Mouse (Mus musculus): ENCODE measurements around the gene Lypd5. TPM values are rescaled to one million over a fixed set of nuclear protein-coding genes. Genes with fewer than 3 reads are reported as not detected.
"Not testable (repeated sequence)": the region's sequence is repeated elsewhere in the genome, so short reads cannot be mapped to it uniquely, and the experiment has no call there.

The Lypd5 gene
- polyA plus RNA-seq, 1 experiment from 2014 or later = not detected

- WGBS = 82% methylated on average over 11 of the region's 11 CpGs
Measured at GRCm38 (mm10) chr7:24396832-24397231, 47.8 kb downstream of the Lypd5 start.

GRCm38 (mm10) chr7:24398364-24398913 is 49.4 kb downstream of the Lypd5 start:
- Histone ChIP-seq H3K27me3 (ENCODE audit: control insufficient read depth, insufficient read depth, low read length) (no peaks in the 10 kb centered on the region), H3K4me3 (ENCODE audit: low read depth, low read length) (no peak overlapping the region), H3K4me2 (ENCODE audit: low read depth) (no peak overlapping the region), H3K9me3 (ENCODE audit: control insufficient read depth, low read length) (no peaks in the 10 kb centered on the region; the same call in 1 of the 2 replicates), H3K36me3 (ENCODE audit: control insufficient read depth, insufficient read depth, low read length) (peaks cover 3% of the 10 kb centered on the region; the same call in 1 of the 2 replicates), H3K27ac (ENCODE audit: low read depth, low read length) (no peak overlapping the region), H3K4me1 (ENCODE audit: control insufficient read depth, insufficient read depth, low read length) (no peaks in the 10 kb centered on the region), H3K9ac (ENCODE audit: low read length) (no peak overlapping the region)
- ATAC-seq (ENCODE audit: insufficient read depth, low FRiP score, low TSS enrichment) (no peak), DNase-seq (ENCODE audit: low spot score) (no peak)
- 95% methylated on average over 8 of the region's 8 CpGs for WGBS

More at GRCm38 (mm10) chr7:24396832-24397231, 47.8 kb downstream of the Lypd5 start:
- Histone ChIP-seq H3K4me1 (ENCODE audit: control insufficient read depth, insufficient read depth, low read length) (no peaks in the 10 kb centered on the region), H3K9me3 (ENCODE audit: control insufficient read depth, low read length) (no peaks in the 10 kb centered on the region), H3K27ac (ENCODE audit: low read depth, low read length) (no peak overlapping the region), H3K36me3 (ENCODE audit: control insufficient read depth, insufficient read depth, low read length) (no peaks in the 10 kb centered on the region), H3K4me2 (ENCODE audit: low read depth) (no peak overlapping the region), H3K9ac (ENCODE audit: low read length) (no peak overlapping the region), H3K27me3 (ENCODE audit: control insufficient read depth, insufficient read depth, low read length) (no peaks in the 10 kb centered on the region), H3K4me3 (ENCODE audit: low read depth, low read length) (no peak overlapping the region)
- DNase-seq (ENCODE audit: low spot score) (no peak), ATAC-seq (ENCODE audit: insufficient read depth, low FRiP score, low TSS enrichment) (no peak)

DNA sequence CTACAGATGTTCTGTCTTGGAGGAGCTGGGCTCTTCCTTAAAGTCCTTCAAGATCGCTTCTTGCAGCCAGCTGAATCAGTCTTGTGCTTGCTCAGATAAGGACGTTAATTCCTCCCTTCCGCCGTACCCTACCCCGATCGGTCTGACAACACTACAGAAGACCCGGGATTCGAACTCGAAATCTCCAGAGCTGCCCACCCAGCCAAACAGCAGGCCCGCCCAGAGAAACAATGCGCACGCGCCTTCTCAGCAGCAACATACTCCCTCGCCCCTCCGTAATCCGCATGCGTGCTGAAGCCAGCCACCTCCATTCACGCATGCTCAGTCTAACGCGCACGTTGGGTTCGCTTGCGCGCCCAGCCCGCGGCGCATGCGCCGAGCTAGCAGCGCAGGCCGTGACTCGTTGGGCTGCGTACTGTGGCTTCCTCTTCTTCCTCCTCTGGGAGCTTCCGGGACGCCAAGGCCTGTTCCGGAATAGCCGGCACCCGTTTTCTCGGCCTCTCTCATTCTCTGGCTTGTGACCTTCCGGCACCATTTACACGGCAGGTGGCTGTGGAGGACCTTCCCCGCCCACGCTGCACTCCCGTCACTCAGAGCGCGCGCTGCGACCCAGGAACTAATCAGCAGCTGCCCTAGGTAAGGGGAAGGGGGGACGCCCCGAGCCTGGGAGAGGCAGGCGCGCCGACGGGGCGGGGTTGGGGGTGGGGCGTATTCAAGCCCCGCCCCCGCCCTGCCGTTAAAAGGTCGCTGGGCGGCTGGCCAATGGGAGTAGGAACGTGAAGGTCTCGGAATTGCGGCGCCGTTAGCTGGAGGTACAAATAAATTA is 50.5 kb downstream of the Lypd5 start, which contains the start of gene Smg9:
Gene Smg9 (plus strand): TSS at position 364 of the 826 bp plus-strand sequence.
- no peaks in the 10 kb centered on the region for H3K4me1 ChIP-seq (ENCODE audit: control insufficient read depth, insufficient read depth, low read length)
- ATAC-seq (ENCODE audit: insufficient read depth, low FRiP score, low TSS enrichment) = peak; percentile 92
- 2% methylated on average over 66 of the region's 66 CpGs for WGBS
- peak within 1 kb of the TSS; percentile 91 for H3K27ac ChIP-seq (ENCODE audit: low read depth, low read length)
- H3K9ac ChIP-seq (ENCODE audit: low read length) = peak within 1 kb of the TSS; percentile 75
- peak; percentile 98 for DNase-seq (ENCODE audit: low spot score)
- H3K4me3 ChIP-seq (ENCODE audit: low read depth, low read length) = peak within 1 kb of the TSS; percentile 61
- H3K27me3 ChIP-seq (ENCODE audit: control insufficient read depth, insufficient read depth, low read length) = no peaks in the 10 kb centered on the region
- peak within 1 kb of the TSS; percentile 58 for H3K4me2 ChIP-seq (ENCODE audit: low read depth)
- peaks cover 4% of the 10 kb centered on the region; the same call in 1 of the 2 replicates for H3K36me3 ChIP-seq (ENCODE audit: control insufficient read depth, insufficient read depth, low read length)
- no peaks in the 10 kb centered on the region; the same call in 1 of the 2 replicates for H3K9me3 ChIP-seq (ENCODE audit: control insufficient read depth, low read length)

DNA sequence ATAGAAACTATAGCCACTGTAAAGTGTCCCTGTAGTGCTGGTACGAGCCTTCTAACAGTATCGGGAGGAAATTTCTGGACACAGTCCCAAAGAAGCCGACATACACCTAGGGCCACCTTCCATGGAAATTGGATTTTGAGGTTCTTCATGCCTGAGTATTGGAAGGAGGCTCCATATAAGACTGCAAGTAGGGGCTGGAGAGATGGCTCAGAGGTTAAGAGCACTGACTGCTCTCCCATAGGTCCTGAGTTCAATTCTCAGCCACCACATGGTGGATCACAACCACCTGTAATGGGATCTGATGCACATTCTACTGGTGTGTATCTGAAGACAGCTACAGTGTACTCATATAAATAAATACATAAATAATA is 51.1 kb downstream of the Lypd5 start:
- Histone ChIP-seq H3K9me3 (ENCODE audit: control insufficient read depth, low read length) (no peaks in the 10 kb centered on the region; the same call in 1 of the 2 replicates), H3K36me3 (ENCODE audit: control insufficient read depth, insufficient read depth, low read length) (peaks cover 4% of the 10 kb centered on the region; the same call in 1 of the 2 replicates), H3K9ac (ENCODE audit: low read length) (peak overlapping the region; percentile 75), H3K4me3 (ENCODE audit: low read depth, low read length) (peak overlapping the region; percentile 61), H3K4me1 (ENCODE audit: control insufficient read depth, insufficient read depth, low read length) (no peaks in the 10 kb centered on the region), H3K4me2 (ENCODE audit: low read depth) (peak overlapping the region; percentile 58), H3K27ac (ENCODE audit: low read depth, low read length) (peak overlapping the region; percentile 91), H3K27me3 (ENCODE audit: control insufficient read depth, insufficient read depth, low read length) (no peaks in the 10 kb centered on the region)
- ATAC-seq (ENCODE audit: insufficient read depth, low FRiP score, low TSS enrichment) (no peak; the same call in 1 of the 2 replicates), DNase-seq (ENCODE audit: low spot score) (no peak)
- 23% methylated on average over 3 of the region's 3 CpGs for WGBS

- not testable (repeated sequence) for H3K4me3 ChIP-seq (ENCODE audit: low read depth, low read length); DNase-seq (ENCODE audit: low spot score); H3K27me3 ChIP-seq (ENCODE audit: control insufficient read depth, insufficient read depth, low read length); H3K27ac ChIP-seq (ENCODE audit: low read depth, low read length); H3K4me1 ChIP-seq (ENCODE audit: control insufficient read depth, insufficient read depth, low read length); H3K9ac ChIP-seq (ENCODE audit: low read length); ATAC-seq (ENCODE audit: insufficient read depth, low FRiP score, low TSS enrichment); H3K9me3 ChIP-seq (ENCODE audit: control insufficient read depth, low read length); H3K36me3 ChIP-seq (ENCODE audit: control insufficient read depth, insufficient read depth, low read length)
- peak overlapping the region; percentile 58 for H3K4me2 ChIP-seq (ENCODE audit: low read depth)
- 94% methylated on average over 4 of the region's 4 CpGs for WGBS
Measured at GRCm38 (mm10) chr7:24400489-24400888, 51.5 kb downstream of the Lypd5 start.

- no peaks in the 10 kb centered on the region; the same call in 1 of the 2 replicates for H3K9me3 ChIP-seq (ENCODE audit: control insufficient read depth, low read length)
- H3K4me2 ChIP-seq (ENCODE audit: low read depth) = no peak overlapping the region
- H3K9ac ChIP-seq (ENCODE audit: low read length) = no peak overlapping the region
- ATAC-seq (ENCODE audit: insufficient read depth, low FRiP score, low TSS enrichment) (no peak), DNase-seq (ENCODE audit: low spot score) (no peak)
- H3K27me3 ChIP-seq (ENCODE audit: control insufficient read depth, insufficient read depth, low read length) = no peaks in the 10 kb centered on the region
- H3K4me1 ChIP-seq (ENCODE audit: control insufficient read depth, insufficient read depth, low read length) = no peaks in the 10 kb centered on the region
- H3K27ac ChIP-seq (ENCODE audit: low read depth, low read length) = no peak overlapping the region
- no peak overlapping the region for H3K4me3 ChIP-seq (ENCODE audit: low read depth, low read length)
- 97% methylated on average over 9 of the region's 9 CpGs for WGBS
- peaks cover 7% of the 10 kb centered on the region for H3K36me3 ChIP-seq (ENCODE audit: control insufficient read depth, insufficient read depth, low read length)
Measured at GRCm38 (mm10) chr7:24402851-24403250, 53.9 kb downstream of the Lypd5 start.

Small RNA genes within 50 kb of the gene (microRNA-seq; reads per million reads assigned to microRNA genes)
- gene Gm27592 = not detected

Other genes starting within 250 kb of the Lypd5 start
- 3.6 and 4.4 TPM in 2 replicates for gene Zfp112, start 236.9 kb upstream of the Lypd5 start, polyA plus RNA-seq (2014; fragmentation: Nextera tagmentation; extraction: Ambion mirVana)
- 16.9 and 20.8 TPM in 2 replicates for gene Zfp235, start 215.0 kb upstream of the Lypd5 start, polyA plus RNA-seq (2014; fragmentation: Nextera tagmentation; extraction: Ambion mirVana)
- gene Zfp114, start 174.1 kb upstream of the Lypd5 start, polyA plus RNA-seq (2014; fragmentation: Nextera tagmentation; extraction: Ambion mirVana) = 3.8 and 4.3 TPM in 2 replicates
- gene Zfp111, start 137.8 kb upstream of the Lypd5 start, polyA plus RNA-seq (2014; fragmentation: Nextera tagmentation; extraction: Ambion mirVana) = 11.1 and 12.4 TPM in 2 replicates
- gene Zfp109, start 111.6 kb upstream of the Lypd5 start, polyA plus RNA-seq (2014; fragmentation: Nextera tagmentation; extraction: Ambion mirVana) = 4.8 and 5.5 TPM in 2 replicates
- 3.4 and 3.7 TPM in 2 replicates for gene Zfp108, start 94.4 kb upstream of the Lypd5 start, polyA plus RNA-seq (2014; fragmentation: Nextera tagmentation; extraction: Ambion mirVana)
- gene Zfp93, start 78.8 kb upstream of the Lypd5 start, polyA plus RNA-seq (2014; fragmentation: Nextera tagmentation; extraction: Ambion mirVana) = 8.1 and 9.2 TPM in 2 replicates
- 34.4 and 40.9 TPM in 2 replicates for gene Zfp61, start 48.0 kb upstream of the Lypd5 start, polyA plus RNA-seq (2014; fragmentation: Nextera tagmentation; extraction: Ambion mirVana)
- gene Zfp94, start 32.5 kb upstream of the Lypd5 start, polyA plus RNA-seq (2014; fragmentation: Nextera tagmentation; extraction: Ambion mirVana) = 12.2 and 16.5 TPM in 2 replicates
- gene Tescl, start 15.3 kb upstream of the Lypd5 start, polyA plus RNA-seq (2014; fragmentation: Nextera tagmentation; extraction: Ambion mirVana) = not detected in 2 replicates
- gene Kcnn4, start 21.1 kb downstream of the Lypd5 start, polyA plus RNA-seq (2014; fragmentation: Nextera tagmentation; extraction: Ambion mirVana) = 2.4 and 3.8 TPM in 2 replicates
- gene Smg9, start 50.4 kb downstream of the Lypd5 start, polyA plus RNA-seq (2014; fragmentation: Nextera tagmentation; extraction: Ambion mirVana) = 21.8 and 27.3 TPM in 2 replicates
- gene Irgc1, start 103.1 kb downstream of the Lypd5 start, polyA plus RNA-seq (2014; fragmentation: Nextera tagmentation; extraction: Ambion mirVana) = not detected in 2 replicates
- gene Plaur, start 113.3 kb downstream of the Lypd5 start, polyA plus RNA-seq (2014; fragmentation: Nextera tagmentation; extraction: Ambion mirVana) = 1.5 and 2.2 TPM in 2 replicates
- 6.9 and 8.1 TPM in 2 replicates for gene Cadm4, start 132.8 kb downstream of the Lypd5 start, polyA plus RNA-seq (2014; fragmentation: Nextera tagmentation; extraction: Ambion mirVana)
- gene Zfp428, start 157.8 kb downstream of the Lypd5 start, polyA plus RNA-seq (2014; fragmentation: Nextera tagmentation; extraction: Ambion mirVana) = 69.2 and 79.1 TPM in 2 replicates
- gene AC161166.1, start 163.3 kb downstream of the Lypd5 start, polyA plus RNA-seq (2014; fragmentation: Nextera tagmentation; extraction: Ambion mirVana) = 0.50 and 0.70 TPM in 2 replicates
- 16.4 and 19.1 TPM in 2 replicates for gene Irgq, start 181.5 kb downstream of the Lypd5 start, polyA plus RNA-seq (2014; fragmentation: Nextera tagmentation; extraction: Ambion mirVana)
- not detected in 2 replicates for gene Pinlyp, start 196.9 kb downstream of the Lypd5 start, polyA plus RNA-seq (2014; fragmentation: Nextera tagmentation; extraction: Ambion mirVana)
- gene Xrcc1, start 197.1 kb downstream of the Lypd5 start, polyA plus RNA-seq (2014; fragmentation: Nextera tagmentation; extraction: Ambion mirVana) = 100 and 120 TPM in 2 replicates
- 23.4 and 23.5 TPM in 2 replicates for gene Ethe1, start 238.3 kb downstream of the Lypd5 start, polyA plus RNA-seq (2014; fragmentation: Nextera tagmentation; extraction: Ambion mirVana)
- 1.7 and 2.1 TPM in 2 replicates for gene Zfp575, start 238.4 kb downstream of the Lypd5 start, polyA plus RNA-seq (2014; fragmentation: Nextera tagmentation; extraction: Ambion mirVana)

All from neural tube, embryonic 11.5 days (tissue).